Mouse (Mus musculus): ENCODE data around the gene Caly.

- TF ChIP-seq POLR2A (IDR thresholded peaks at IDR 0.05; ENCODE audit: borderline replicate concordance, extremely low read depth, insufficient read depth, insufficient read length, poor library complexity, severe bottlenecking) (no peak), CTCF (IDR thresholded peaks at IDR 0.05; ENCODE audit: borderline replicate concordance, extremely low read depth, insufficient read depth, insufficient read length) (peak; percentile 60)
Measured at GRCm38 (mm10) chr7:140062307-140062706, 20.0 kb downstream of the Caly start.

Data from brain, embryonic 14.5 days (tissue).